Mouse (Mus musculus): Measurements from ENCODE around the gene Rita1.

Gene Rita1

DNA sequence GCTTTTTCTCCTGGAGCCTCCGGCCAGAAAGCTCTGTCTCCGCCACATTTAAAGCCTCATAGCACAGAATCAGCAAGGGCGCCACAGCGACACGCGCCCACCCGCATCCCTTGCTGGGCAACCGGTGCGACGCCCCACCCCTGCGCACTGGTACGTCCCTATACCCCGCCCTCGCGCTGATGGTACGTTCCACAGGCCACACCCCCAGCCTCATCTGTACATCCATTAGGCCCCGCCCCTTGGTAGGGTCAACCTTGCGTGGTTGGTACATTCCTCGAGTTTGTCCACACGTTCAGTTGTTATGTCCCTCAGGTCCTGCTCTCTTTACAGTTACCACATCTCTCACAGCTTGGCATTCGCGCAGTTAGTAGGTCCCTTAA, at the start of gene Rita1, which contains the start of gene Ddx54:
TSS of gene Rita1 (minus strand) at position 148 of the 380 bp plus-strand sequence.
TSS of gene Ddx54 (plus strand) at position 298 of the 380 bp plus-strand sequence.
- peak; percentile 98 to 99 for DNase-seq

DNA sequence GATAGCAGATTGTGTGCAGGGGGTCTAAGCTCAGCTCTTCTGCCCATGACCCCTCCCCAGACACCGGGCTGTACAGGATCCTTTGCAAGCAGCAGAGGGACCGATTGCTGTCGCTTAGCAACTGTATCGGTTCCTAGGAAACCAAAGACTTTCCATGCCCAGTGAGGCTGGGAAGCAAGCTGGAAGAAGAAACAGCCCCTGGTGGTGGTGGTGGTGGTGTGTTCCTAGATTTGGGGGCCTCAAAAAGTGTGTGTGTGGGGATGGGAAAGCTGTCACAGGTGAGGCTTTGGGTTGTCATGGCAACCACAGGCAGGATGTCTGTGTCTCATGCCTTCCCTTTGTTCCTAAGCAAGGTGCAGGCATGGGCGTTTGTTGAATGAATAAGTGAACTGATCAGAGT, 48.4 kb upstream of the Rita1 start:
- no peak for DNase-seq

DNA sequence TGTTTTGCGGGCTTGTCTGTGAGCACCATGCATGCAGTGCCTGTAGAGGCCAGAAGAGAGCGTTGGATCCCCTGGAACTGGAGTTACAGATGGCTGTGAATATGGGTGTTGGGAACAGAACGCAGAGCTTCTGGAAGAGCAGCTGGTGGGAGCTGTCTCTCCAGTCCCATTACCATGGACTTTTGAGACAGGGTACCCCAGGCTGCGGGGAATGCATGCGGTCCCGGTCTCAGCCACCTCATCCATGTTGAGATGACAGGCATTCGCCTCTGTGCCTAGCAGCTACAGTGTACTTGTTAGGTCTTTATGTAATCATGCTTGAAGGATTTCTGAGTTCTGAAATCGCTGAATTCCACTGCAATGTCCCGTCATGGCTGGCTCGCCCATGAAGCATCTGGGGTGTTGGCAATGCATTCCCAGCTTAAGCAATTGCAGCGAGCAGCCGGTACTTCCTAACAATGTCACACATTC, 43.9 kb upstream of the Rita1 start:
- DNase-seq = no peak

DNA sequence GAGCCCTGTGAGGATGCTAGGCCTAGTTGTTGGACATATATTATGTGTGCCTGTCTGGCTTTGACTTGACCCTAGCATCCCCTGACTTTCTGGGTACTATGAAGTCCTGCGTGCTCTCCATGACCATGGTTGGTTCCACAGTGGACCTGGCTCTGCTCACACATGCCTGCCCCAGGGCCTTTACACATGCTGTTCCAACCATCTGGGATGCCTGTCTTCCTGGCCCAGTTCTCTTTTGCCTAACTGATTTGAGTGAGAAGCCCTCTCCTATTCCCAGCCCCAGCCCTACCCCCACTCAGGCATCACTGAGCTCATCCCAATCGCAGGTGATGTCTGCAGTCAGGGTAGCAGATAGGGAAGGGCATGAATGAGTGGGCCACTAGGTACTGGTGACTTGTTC, 41.5 kb upstream of the Rita1 start:
- DNase-seq = no peak

DNA sequence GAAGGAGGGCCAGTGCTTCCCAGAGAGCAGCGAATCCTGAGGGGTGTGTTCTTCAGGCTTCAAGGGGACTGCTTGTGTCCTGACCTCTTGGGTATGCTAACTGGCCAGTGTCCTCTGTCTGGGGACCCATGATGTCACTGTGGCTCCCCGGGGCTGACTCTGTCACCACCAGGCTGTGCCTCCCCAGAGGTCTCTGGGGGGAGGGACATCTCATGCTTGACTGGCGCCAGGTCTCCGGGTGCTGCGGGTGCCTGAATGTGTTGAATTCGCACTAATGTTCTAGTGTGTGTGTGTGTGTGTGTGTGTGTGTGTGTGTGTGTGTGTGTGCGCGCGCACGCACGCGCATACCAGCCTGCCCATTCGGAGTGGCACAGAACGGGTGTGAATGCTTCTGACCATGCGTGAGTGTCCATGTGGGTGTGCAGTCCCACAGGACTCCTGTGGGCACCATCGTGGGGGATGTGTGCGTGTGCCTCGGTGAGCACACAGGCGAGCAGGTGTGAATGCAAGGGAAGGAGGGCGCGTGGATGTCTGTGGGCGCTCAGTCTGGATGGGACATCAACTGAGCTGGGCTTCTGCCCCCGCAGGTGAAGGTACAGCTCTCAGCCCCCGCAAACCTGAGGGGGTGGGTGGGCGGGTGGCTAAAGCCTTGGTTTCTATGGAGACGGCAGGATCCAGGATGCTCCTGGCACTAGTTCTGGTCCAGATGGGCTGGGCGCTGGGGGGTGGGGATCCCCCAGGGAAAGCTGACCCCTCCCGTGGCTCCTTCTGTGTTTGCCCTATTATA, 40.7 kb upstream of the Rita1 start:
- DNase-seq = peak; percentile 62 to 68

DNA sequence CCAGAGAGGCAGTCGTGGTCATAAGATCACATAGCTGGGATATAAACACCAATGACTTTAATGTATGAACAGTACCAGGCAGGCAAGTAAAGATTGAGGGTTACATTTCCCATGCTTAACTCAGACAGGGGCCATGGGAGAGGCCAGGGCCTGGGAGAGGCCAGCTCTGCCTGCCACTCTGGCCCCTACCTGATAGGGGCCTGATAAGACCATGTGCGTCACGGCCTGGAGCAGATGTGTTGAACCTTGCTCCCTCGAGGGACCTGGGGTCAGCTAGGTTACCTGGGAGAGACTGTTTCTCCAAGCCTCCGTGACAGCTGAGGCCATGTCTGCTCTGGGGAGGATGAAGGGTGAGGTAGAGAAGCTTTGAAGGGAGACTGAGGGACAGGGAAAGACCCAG, 38.8 kb upstream of the Rita1 start:
- no peak for DNase-seq

DNA sequence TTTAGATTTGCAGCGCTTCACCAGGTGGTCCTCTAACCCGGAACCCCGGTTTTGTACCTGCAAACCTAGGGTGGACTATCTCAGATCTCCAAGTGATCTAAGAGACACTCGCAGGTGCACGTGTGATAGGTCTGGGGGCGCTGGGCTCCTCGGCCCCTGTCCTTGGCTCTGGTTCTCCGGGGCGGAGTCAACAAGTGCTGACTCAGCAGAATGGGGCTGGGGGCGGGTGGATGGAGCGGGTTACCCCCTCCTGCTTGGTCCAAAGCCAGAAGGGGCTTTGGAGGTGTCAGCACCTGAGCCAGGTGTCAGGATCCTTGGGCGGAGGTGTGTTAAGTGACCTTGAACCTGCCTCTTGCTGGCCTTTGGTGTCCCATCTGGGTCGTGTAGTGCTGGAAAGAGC, 37.5 kb upstream of the Rita1 start:
- DNase-seq = no peak

DNA sequence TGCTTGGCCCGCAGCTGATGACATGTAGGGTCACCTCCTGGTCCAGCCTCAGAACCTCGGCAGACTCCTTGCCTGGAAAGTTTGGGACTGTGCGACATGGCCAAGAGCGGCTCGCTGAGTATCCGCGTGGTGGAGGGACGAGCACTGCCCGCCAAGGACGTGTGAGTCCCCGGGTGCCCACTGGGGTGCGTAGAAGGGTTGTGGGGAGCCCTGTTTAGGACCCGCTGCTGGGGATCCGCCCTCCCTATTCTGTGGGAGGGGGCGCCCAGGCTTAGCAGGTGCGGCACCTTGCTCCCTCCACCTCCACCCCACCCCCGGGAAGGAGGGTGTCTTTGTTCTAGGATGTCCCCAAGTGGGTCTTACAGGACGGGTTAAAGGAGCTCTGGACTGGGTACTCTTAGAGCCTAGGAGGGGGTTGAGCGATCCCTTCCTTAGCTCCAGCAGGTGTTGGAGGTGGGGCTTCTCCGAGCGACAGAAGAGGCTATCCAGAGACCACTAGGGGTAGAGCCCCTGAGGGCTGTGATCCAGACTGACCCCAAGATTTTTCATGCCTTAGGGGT, 37.1 kb upstream of the Rita1 start:
- DNase-seq = no peak

DNA sequence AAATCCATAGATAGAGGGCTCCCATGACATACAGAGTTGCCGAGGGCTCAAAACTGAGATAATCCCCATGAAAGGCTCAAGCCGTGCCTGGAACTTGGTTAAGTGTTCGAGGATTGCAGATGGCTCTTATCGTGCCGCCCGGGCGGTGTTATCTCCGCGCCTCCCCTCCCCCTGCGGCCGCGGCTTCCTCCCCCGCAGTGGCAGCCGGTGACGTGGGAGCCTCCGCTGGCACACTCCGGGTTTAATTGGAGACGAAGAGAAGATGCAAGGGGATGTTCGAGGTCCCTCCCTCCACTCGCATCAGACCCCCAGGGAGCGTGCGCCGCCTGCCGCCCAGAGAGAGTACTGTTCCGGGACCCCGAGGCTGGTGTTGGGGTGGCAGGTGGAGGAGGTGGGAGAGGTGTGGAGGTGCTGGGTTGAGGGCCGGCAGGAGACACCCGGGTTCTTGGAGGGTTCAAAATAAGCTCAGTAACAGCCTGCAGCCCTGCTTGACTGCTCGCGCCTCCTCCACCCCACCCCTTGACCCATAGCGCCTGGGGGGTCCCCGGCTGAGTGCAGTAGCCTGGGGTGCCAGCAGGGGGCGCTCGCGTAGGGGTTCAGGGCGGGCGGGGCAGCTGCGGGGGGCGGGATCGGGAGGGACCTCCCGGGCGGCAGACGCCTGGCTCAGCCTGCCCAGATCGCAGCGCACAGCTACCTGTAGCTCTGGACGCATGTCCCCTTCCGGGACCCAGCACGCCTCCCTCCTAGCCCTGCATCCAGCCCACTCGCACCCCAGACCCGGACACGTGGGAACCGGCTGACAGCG, 36.4 kb upstream of the Rita1 start, which contains the start of gene Rasal1:
TSS of gene Rasal1 (plus strand) at position 244 of the 805 bp plus-strand sequence.
- peak; percentile 91 to 93 for DNase-seq

DNA sequence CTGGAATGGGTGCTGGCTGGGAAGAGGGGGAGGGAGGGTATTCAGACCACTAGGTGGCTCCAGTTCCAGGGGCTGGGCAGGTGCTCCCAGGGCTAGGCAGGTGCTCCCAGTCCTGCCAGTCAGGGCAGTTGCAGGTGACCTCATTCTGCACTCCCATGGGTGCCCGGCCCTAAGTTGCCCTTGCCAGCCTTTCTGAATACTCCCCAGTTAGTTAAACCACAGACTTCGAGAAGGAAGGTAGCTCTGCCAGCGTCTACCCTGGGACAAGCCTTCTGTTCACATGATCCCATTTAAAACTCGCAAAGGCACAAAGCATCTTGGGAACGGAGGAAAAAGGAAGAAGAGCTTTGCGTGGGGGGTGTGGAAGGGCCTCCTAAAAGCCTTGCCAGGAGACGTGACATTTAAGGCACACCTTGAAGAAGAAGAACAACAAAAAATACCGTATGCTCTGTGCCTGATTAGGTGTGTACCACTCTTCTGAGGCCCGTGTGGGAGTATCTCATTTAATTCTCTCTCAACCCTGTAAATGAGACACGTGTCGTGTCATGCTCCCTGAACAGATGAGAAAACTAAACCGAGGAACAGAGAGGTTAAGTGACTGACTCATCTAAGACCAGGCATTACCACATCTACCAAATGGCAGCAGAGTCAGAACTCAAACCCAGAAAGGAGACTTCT, 35.6 kb upstream of the Rita1 start:
- peak; percentile 34 to 37 for DNase-seq

DNA sequence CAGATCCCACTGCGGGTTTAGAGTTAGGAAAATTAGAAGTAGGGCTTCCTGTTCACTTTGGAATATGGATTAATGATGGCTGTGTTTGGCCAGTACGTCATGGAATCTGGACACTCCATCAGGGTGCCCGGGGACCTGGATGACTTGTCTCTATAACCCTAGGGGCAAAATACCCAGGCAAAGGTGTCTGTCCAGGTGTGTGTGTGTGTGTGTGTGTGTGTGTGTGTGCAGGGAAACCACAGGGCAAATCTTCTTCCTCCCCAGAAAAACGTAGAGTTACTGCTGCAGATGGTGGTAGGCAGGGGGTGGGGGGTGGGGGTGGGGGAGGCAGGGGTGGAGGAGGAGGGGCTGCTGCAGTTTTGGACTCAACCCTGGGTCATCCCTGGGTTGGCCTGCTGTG, 35.0 kb upstream of the Rita1 start:
- DNase-seq = no peak

DNA sequence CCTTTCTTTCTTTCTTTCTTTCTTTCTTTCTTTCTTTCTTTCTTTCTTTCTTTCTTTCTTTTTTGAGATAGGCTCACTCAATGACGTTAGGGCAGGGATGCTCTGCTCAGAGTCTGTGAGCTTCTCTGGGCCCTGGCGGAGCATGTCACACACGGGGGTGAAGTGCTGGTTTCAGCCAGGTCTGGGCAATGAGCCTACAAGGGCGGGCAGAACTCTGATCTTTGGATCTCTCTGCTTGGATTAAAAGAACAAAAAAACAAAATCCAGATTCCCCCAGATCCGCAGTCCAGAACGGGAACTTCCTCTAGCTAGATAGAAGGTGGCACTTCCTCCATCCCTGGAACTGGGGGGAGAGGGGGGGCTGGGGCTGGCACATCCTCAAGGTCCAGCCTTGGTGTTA, 33.5 kb upstream of the Rita1 start:
- DNase-seq = no peak

DNA sequence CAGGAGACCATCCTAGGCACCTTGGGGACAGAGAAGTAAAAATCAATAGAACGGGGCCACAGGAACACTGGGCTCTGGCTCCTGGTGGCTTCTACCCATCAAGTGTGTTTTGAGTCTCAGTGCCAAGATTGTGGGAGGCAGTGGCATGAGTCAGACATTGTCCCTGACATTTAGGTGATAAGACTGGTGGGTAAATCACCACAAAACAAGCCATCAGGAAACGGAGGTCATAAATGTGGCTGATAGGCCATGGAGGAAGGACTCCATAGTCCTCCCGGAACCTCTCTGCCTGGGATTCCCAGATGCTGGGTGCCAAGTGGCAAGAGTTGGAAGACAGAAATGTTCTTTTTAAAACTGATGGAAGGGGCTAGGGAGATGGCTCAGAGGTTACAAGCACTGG, 31.8 kb upstream of the Rita1 start:
- DNase-seq = no peak

DNA sequence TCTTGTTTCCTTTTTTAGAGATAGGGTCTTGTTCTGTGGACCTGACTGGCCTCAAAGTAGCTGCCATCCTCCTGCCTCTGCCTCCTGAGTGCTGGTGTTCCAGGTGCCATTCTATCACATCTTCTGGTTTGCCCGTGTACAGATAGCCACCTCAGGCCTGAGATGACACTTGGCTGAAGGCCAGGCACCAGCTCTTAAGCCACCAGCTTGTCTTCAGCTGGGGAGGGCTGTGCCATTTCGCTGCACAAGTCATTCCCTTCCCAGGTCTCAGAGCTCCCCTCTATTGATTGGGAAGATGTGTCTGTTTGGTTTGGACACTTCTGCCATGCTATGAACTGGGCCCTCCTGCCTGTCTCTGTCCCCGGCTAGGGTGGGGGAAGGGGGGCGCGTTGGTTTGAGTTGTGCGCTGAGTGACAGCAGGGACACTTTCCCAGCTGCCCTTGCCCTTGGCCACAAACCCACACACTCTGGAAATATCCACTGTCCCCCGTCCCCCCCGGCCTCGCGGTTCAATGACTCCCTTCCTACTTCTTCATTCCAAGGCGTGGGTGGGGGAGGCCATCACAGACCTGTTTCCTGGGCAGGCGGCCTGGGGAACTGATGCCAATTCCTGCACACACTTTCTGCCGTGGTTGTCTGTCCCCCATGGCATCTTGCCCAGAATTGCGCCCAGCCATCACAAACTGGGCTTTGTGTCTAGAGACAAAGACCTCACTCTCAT, 31.1 kb upstream of the Rita1 start:
- no peak for DNase-seq

DNA sequence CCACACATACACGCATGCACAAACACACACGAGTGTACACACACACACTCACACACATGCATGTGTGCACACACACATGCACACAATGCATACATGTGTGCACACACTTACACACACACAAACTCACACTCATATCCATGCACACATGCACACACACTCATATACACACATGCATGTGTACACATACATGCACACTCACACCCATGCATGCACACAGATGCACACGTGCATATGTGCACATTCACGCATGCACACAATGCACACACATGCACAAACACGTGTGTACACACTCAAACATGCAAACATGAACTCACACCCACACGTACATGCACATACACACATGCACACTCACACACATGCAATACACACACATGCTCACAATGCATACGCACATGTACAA, 27.7 kb upstream of the Rita1 start:
- DNase-seq = no peak

DNA sequence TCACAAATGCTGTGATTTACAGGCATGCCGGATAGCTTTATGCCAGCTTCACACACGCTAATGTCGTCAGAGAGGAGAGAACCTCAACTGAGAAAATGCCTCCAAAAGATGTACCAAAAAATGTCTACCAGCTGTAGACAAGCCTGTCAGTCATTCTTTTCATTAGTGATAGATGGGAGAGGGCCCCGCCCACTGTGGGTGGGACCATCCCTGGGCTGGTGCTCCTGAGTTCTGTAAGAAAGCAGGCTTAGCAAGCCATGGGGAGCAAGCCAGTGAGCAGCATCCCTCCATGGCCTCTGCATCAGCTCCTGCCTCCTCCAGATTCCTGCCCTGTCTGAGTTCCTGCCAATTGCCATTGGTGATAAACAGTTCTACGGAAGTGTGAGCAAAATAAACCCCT, 23.2 kb upstream of the Rita1 start:
- no peak for DNase-seq

DNA sequence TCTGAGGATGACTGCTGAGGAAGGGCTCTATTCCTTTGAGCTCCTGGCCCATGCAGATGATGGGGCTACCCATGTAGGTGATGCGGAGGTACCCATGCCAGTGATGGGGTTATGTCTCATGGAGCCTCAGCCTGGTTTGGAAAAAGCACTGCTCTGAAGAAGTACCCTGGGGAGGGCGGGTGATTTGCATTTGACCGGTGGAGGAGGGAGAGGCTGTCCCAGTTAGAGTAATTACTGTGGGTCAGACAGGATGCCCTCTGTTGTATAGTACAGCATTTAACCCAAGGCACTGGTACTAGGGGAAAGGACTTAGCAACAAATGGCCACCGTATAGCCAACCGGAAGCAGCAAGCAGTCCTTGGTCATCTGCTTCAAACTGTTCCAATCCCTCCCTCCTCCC, 22.5 kb upstream of the Rita1 start:
- DNase-seq = peak in 1 of 2 experiments; percentile 9

DNA sequence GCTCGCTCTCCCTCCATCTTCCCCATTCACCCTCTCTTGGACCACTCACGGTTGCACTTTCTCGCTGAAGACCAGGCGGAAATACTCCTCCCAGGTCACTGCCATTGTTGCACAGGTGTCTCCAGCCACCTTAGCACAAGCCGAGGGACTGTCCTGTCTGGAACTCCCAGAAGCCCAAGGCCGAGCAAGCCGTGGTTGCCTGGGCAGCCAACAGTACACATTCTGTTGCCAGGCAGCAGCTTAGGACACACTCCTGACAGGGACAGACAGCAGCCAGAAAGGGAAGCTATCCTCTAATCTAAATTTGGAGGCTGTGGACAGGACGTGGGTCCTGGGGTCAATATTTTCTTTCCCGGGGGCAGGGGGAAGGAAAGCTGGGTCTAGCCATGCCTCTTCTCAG, 21.7 kb upstream of the Rita1 start, which contains the start of gene Cfap73:
TSS of gene Cfap73 (minus strand) at position 105 of the 400 bp plus-strand sequence.
- no peak for DNase-seq

DNA sequence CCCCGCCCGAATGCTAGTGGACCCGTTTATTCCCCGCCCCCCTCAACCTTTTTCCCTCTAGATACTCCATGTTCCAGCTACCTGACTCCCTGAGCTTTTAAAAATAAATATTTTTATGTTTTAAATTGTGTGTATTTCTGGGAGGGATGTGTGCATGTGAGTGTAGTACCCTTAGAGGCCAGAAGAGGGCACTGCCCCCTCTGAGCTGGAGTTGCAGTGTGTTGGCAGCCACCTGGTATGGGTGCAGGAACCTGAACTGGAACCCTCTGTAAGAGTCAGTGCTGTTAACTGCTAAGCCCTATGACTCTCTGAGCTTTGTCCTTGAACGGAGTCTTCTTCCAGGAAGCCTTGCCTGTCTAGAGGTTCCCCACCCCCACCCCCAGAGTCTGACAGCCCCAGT, 19.5 kb upstream of the Rita1 start:
- DNase-seq = peak in 1 of 2 experiments; percentile 21

DNA sequence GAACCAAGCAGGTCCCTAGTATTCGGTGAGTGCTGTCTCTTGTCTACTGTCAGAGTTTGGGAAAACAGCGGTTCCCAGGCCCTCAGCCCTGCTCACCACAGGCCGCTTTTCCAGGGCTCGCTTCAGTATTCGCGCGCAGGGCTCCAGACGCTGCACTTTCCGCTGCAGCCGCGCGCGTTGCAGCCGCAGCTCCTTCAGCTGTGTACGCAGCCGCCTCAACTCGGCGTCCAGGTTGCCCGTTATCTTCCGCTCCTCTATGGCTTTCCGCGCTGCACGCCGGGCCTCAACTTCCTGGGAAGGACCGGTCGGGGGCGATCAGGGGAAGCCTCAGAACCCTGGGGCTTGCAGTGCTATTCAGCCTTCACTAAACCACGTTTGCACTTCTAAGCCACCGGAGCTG, 18.7 kb upstream of the Rita1 start:
- peak in 1 of 2 experiments; percentile 32 for DNase-seq

DNA sequence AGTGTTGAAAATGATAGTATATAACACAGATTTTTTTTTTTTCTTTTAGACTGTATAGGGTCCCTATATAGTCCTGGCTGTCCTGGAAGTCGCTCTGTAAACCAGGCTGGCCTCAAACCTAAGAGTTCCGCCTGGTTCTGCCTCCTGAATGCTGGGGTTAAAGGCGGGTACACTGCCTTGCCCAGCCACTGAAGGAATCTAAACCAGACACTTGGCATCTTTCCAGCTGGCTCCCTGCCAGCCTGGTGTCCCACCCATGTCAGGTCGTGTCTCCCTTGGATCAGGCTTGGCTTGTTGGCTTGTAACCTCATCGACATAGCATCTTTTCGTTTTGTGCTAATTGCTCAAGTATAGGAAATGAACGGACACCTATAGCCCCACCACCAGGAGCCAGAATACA, 16.2 kb upstream of the Rita1 start:
- no peak for DNase-seq

All from B cell, adult 2 months (primary cell).